Mouse (Mus musculus) fat pad, adult 2 months (tissue): ENCODE data around the gene Pla2g2f.

Experiments used
- DNase-seq: peaks from one replicate; pipeline ENCODE4 v3.0.0-alpha.2; 2011; ENCODE audit warnings: low read depth, low spot score; ENCODE audit errors: extremely low read depth

Gene Pla2g2f

DNA sequence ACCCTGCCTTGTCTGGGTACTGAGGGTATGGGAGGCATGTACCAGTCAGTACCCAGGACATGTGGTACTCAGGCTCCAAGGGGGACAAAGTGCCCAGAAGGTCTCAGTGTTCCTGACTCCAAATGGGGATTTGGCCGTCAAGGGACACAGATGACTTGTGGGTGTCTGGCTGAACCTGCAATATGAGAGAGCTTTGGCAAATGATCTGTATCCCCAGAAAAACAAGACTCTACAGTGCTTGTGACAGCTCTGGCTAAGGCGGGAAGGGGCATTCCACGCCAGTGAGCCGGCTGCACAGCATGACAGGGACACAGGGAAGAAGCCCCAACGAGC is 38.2 kb downstream of the Pla2g2f start:
- DNase-seq = no peak

DNA sequence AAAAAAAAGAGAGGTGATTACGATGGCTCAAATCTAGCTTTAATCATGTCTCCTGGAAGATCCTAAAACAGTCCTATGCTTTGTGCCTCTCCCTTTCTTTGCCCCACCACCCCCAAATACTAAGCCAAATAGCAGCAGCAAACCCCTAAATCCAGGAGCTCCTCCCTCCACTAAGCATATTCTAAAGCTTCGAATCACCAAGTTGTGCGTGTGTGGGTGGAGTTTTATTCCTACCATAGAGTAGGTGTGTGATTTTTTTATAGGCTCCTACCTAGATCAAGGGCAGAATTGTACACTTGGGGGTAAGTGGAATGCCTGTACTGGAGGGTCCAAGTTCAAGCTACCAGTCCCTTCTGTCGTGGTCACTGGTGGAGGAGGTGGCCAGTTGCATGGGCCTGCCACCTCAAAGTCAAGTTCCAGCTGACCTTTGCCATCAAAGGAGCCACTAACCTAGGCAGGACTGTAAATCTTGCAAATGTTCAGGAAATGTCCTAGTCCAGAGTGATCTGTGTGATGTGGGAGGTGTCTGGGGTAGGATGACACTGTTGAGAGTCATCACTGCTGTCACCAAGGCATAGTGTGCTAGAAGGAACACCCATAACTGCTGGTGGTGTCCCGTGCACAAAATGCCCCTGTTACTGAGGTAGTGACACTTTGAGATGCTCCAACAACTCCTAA is 38.7 kb downstream of the Pla2g2f start:
- no peak for DNase-seq

DNA sequence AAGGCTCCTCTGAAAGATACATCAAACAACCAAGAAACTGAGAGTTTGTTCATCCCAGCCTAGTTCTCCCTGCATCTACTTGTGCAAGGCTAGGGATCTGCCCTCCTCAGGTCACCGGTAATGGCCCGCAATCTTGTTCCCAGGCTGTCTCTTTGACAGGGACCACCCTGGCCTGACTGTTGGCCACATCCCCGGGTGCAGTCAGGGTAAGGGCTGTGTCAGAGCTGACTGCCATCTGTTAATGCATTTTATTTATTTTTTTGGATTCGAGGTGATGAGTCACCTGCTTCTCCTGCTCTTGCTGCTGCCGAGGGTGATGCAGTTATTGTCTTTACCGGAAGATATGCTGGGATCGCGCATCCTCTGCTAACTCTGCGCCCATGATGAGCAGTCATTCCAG is 40.7 kb downstream of the Pla2g2f start:
- DNase-seq = no peak

DNA sequence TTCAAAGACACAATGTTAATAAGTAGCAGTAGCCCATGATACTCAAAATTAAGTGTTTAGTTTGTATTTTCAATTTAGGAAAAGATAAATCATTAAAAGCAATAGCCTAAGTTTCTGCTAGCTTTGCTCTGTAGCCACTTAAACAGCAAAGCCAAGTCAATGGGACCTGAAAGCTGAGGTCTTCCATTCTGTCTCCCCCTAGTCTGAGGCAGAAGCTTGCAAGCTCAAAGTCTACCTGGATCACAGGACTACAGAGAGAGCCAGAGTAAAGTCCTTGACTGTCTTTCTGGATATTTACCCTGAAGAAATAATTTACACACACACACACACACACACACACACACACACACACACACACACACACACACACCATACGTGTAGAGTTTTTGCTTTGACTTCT is 43.2 kb downstream of the Pla2g2f start:
- DNase-seq = no peak

DNA sequence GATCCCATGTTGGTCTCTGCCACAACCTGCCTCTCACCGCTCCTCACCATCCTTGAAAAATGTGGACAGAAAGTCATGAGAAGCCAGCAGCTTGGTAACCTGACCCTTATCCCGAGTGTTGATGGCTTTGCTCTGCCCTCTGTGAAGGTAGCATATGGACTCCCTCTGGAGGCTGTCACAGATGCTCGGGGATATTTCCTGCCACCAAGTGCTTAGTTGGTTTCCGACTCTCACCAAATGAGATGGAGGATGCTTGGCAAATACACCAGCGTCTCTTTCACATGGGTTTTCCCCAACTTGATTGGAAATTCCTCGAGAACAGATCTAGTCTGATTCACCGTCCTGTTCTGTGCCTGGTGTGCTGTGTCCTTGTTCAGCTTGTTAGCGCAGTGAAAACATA is 44.8 kb downstream of the Pla2g2f start:
- DNase-seq = no peak

DNA sequence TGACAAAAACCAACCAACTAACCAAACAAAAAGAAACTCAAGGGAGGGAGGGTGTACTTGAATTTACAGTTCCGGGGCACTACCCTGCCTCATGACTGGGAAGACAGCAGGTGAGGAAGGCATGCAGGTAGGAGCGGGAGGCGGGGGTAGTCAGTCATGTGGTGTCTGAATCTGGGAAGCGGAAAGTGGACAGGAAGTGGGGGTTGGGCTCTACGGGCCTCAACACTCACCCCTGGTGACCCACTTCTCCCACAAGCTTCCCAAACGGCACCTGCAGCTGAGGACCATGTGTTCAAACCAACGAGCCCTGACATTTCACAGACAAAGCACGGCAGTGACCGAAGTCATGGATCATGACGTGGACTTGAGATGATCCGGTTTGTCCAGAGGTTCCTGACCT is 45.3 kb downstream of the Pla2g2f start:
- DNase-seq = no peak

DNA sequence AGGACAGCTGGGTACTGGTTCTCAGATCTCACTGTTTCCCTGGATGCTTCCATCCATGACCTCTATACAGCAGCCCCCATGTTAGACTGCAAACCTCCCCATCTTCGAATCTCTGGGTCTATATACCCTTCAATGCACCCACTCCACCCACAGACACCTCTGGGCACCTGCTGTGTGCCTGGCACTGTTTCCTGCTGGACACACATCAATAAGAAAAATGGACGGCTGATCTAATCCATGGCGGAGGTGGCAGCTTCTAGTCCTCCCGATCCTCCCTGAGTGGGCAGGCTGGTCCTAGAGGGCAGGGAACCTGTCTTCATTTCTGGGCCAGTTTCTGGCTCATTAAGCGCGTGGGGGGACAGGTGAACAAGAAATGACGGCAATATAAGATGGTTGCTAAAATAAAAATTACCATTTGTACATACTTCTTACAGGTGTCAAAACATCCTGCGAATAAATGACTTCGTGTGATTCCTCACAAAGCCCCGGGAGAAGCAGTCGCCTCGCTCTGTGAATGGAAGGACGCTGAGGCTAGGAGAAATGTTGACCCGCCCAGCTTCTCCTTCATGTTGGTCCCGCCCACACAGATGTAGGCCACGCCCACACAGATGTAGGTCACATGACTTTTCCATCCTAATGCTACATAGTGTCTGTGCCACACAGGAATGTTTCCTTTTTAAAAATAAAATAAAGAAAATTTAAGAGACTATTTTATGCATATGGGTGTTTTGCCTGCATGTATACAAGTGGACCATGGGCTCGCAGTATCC is 46.2 kb downstream of the Pla2g2f start:
- DNase-seq = no peak

DNA sequence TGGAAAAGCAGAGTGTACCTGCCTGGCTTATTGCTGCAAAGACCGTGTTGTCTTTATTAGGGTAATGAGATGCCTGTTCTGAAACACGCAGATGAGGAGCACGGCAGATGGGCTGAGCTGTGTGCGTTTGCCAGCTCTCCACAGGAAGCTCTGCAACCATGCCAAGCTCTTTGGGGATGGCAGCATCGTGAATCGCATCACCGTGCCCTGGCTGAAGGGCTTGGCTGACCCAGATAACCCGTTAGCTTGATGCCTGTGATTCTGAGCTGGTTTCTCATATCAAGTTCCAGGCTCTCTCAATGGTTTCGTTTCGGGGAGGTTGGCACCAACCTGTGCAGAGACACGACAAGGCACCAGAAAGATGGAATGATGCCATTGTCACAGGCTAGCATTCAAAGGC is 46.8 kb downstream of the Pla2g2f start:
- no peak for DNase-seq

DNA sequence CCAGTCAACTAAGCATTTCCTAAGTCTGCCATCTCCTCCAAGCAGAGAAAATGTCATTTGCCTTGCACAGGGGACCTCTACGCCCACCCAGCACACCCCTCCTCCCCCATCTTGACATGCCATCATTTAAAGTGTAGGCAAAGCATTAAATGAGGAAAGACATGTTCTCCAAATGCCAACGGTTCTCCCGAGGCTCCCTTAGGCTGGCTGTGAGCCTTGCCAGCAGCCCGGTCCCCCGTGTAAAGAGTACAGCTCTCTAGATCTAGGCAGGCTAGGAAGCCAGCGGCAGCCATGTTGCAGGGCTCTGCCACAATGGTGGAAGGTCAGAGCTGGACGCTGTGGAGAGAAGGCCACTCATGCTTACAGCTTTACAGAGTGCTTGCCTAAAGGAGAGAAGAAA is 47.5 kb downstream of the Pla2g2f start:
- no peak for DNase-seq

DNA sequence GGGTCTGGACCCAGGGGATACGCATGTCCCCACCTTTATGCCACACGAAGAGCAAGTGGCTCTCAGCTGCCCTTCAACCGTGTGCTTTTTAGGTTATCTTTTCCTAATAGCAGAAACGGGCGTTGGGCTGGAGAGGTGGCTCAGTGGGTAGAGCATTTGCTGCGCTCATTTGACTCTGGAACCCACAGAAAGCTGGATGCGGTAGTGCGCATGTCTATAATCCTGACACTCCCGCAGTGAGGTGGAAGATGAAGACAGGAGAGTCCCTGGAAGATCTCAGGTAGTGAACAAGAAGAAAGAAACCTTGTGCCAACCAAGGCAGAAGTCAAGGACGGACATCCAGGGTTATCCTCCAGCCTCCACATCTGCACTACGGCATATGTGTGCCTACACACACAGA is 48.2 kb downstream of the Pla2g2f start:
- DNase-seq = no peak

DNA sequence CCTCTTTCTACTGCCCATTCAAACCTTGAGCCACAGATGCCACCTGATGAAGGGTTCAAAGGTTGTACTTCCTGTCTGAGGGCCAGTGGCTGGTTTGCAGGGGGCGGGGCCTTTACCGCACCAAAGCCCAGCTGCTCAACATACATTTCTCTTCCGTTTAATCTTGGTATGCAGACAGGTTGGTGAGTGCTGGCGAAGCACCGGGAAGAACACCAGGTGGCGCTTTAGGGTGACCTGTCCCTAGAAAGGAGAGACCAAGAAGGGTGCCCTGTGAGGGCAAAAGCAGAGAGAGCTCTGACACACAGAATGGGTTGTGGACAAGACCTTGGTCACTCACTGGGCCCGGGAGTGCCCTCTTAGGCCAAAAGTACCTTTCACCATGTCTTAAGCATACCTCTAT is 48.8 kb downstream of the Pla2g2f start:
- DNase-seq = no peak

DNA sequence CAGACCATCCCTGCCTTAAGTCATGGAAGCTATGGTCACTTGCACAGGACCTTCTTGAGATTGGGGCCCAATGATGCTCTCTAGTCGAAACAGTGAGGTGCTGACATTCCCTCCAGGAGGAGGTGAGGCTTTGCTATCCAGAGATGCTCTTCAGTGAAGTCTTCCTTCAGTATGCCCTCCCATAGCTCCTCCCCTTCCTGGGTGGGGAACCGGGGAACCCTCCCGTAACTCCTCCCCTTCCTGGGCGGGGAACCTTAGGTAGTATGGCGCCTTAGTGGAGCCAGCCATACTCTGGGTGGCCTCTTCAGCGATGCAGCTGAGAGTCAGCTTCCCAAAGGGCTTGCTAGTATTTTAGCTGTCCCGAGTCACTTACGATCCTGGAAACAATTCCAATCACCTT is 50.8 kb downstream of the Pla2g2f start:
- no peak for DNase-seq

DNA sequence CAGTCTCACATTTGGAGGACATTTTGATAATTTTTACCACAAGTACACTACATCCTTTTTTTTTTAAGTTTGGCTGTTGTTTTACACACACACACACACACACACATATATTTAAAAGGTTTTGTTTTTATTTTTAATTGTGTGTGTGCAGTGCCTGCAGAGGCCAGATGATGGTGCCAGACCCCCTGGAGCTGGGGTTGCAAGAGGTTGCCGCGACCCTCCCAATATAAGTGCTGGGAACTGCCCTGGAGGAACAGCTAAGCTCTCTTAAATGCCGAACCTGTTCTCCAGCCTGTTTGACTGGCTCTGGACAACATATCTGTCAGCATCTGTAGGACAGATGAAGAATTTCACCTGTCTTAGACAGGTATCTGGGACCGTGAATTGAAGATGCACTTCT is 53.3 kb downstream of the Pla2g2f start:
- no peak for DNase-seq

DNA sequence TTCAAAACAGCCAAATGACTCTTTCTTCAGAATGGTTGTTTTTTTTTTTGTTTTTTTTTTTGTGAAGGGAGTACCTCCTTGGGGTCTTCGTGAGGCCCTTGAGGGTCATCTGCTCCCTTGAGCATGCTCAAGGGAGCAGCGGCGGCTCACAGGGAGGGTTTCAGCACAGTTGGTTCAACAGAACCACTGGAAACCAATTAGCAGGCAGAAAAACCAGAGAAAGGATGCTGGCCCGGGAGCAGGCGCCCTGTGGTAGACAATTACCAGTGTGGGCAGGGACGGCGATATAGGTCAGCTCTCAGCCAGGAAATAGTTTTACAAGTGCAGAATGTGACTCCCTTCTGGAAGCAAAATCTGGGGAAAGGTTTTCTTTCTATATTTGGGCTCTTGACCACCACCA is 53.8 kb downstream of the Pla2g2f start:
- DNase-seq = no peak

DNA sequence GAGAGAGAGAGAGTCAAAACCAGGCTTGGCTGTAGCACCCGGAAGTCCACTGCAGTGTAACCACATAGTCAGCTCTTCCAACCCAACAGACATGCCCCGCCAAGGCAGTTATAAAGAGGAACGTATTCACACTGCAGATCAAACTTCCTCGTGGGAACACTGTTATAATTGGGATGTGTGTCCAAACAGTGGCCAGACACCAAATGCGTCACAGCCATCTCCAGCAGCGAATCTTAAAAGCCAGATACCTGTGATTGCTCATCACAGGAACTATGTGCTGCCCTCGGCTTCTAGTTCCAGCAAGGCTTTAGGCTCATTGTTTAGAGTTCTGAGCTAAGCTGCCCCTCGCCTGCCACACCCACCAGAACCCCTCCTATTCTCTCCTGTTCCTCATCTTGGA is 54.9 kb downstream of the Pla2g2f start:
- no peak for DNase-seq

DNA sequence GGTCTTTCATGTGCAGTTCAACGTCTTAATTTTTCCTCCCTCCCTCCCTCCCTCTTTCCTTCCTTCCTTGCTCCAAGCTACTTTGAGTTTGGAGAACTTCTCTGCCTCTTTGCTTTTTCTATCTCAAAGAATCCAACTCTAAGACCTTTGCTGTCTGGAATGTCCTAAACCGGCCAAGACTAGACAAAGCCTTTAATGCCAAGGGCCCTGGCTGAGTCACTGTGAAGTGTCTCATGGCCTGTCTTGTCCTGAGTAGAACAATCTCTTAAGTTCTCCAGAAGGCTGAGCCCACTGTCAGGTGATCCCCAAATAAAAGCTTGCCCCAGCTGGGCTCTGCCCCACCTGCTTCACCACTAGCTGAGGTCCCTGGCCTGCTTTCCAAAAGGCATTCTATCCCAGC is 55.4 kb downstream of the Pla2g2f start:
- no peak for DNase-seq

DNA sequence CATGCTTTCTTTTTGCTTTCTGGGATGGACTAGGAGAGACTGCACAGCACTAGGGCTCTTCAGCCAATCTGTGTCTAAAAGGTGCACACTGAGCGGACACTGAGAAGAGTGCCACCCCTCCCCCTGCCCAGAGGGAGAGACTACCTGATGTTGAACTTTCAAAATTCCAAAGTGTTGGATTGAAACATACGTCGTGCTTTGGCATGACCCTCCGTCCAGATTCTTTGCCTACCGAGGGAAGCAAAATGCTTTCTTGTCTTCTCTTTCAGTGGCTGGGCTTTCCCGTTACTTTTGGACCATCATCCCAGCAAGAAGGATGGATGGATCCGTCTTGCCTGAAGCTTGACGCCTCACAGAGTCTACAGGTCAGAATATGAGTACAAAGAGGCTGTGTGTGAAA is 56.3 kb downstream of the Pla2g2f start:
- DNase-seq = no peak
